Mouse (Mus musculus): ENCODE measurements at regions not wholly inside any gene's neighbourhood (a gene's known extent, or its start where the extent isn't known, plus 50 kb on each side); places are given as distances from the start of the nearest gene placed in this dataset.
"Not testable (repeated sequence)": the region's sequence is repeated elsewhere in the genome, so short reads cannot be mapped to it uniquely, and the experiment has no call there.

- DNase-seq (ENCODE audit: low spot score): no peak
Measured at GRCm38 (mm10) chr14:17556458-17556857, 103.6 kb upstream of the Thrb start.

- not testable (repeated sequence) for DNase-seq (ENCODE audit: low spot score)
Measured at GRCm38 (mm10) chr14:17560001-17560400, 100.1 kb upstream of the Thrb start.

GRCm38 (mm10) chr14:17567927-17568326 lies 92.1 kb upstream of the Thrb start:
- no peak for DNase-seq (ENCODE audit: low spot score)

- no peak for DNase-seq (ENCODE audit: low spot score)
Measured at GRCm38 (mm10) chr14:17569087-17569636, 90.9 kb upstream of the Thrb start.

GRCm38 (mm10) chr14:17578776-17579175 lies 81.3 kb upstream of the Thrb start:
- no peak for DNase-seq (ENCODE audit: low spot score)

- DNase-seq (ENCODE audit: low spot score): no peak
Measured at GRCm38 (mm10) chr14:17589595-17589994, 70.5 kb upstream of the Thrb start.

GRCm38 (mm10) chr14:17599553-17599952 lies 60.5 kb upstream of the Thrb start:
- no peak for DNase-seq (ENCODE audit: low spot score)

GRCm38 (mm10) chr14:17602357-17602756 lies 57.7 kb upstream of the Thrb start:
- no peak for DNase-seq (ENCODE audit: low spot score)

- DNase-seq (ENCODE audit: low spot score): no peak
Measured at GRCm38 (mm10) chr14:17606018-17606417, 54.0 kb upstream of the Thrb start.

GRCm38 (mm10) chr14:17607186-17607585 lies 52.9 kb upstream of the Thrb start:
- no peak for DNase-seq (ENCODE audit: low spot score)
